Comparison of ENCODE assay signal across 20 mouse cellular contexts in genomic region chr1:55612759-55613328, GRCm38 (mm10).
DNase-seq lines count a peak whose midpoint lies in the region; ATAC-seq lines count a peak whose summit lies in the region.
"Had no signal": no experiment of that assay in that cellular context is flagged by ENCODE, and none has a peak within 500 bp of the region (broad histone marks: within the 10 kb centered on the region; RNA-seq: fewer than 3 reads in every experiment).

No protein-coding gene starts in this region.

- H3K4me1 ChIP-seq in hindbrain, embryonic 13.5 days (replicated peaks), result no peaks in the 10 kb centered on the region
- H3K4me1 ChIP-seq: embryonic facial prominence, embryonic 10.5 days; neural tube, embryonic 13.5 days had no signal

- peak; percentile 54; the same call in 1 of the 2 replicates for ATAC-seq in common myeloid progenitor, adult 5-6 weeks (replicated peaks; ENCODE audit: low read depth, poor library complexity, severe bottlenecking)
- ATAC-seq in hindbrain, embryonic 13.5 days (ENCODE audit: low FRiP score), result no peak
- ATAC-seq: CD4-positive, CD25-positive, alpha-beta regulatory T cell, adult 4 months; forebrain, embryonic 14.5 days had no signal

- no peak overlapping the region for H3K4me2 ChIP-seq in hindbrain, embryonic 13.5 days
- H3K4me2 ChIP-seq: midbrain, embryonic 12.5 days; neural tube, embryonic 13.5 days had no signal

- intact Hi-C loops in left cerebral cortex, postnatal 4 days (cut with DNase I), result no loop called here
- intact Hi-C loops in heart, postnatal 10 days (cut with DNase I), result no loop called here

- H3K9me3 ChIP-seq in hindbrain, embryonic 13.5 days, result no peaks in the 10 kb centered on the region
- H3K9me3 ChIP-seq: embryonic facial prominence, embryonic 10.5 days; midbrain, embryonic 12.5 days; neural tube, embryonic 13.5 days had no signal

- H3K27ac ChIP-seq in hindbrain, embryonic 13.5 days, result no peak overlapping the region
- H3K27ac ChIP-seq: embryonic facial prominence, embryonic 10.5 days; midbrain, embryonic 12.5 days; neural tube, embryonic 13.5 days had no signal

- no peak overlapping the region for H3K9ac ChIP-seq in hindbrain, embryonic 13.5 days
- H3K9ac ChIP-seq: midbrain, embryonic 12.5 days; neural tube, embryonic 13.5 days had no signal

- H3K36me3 ChIP-seq in hindbrain, embryonic 13.5 days, result no peaks in the 10 kb centered on the region
- H3K36me3 ChIP-seq: embryonic facial prominence, embryonic 10.5 days; midbrain, embryonic 12.5 days; neural tube, embryonic 13.5 days had no signal

- WGBS in hindbrain, embryonic 13.5 days, result 86% methylated on average over 6 of the region's 6 CpGs

- DNase-seq in left cerebral cortex, postnatal 4 days, result peak; percentile 3
- DNase-seq in left cerebral cortex, adult 18-20 months (ENCODE audit: low spot score in 2 of 2), result no peak
- peak; percentile 15 to 24 for DNase-seq in heart, postnatal 10 days
- peak; percentile 42 for DNase-seq in ovary, postnatal 14 days (ENCODE audit: low spot score)
- DNase-seq in kidney, postnatal 10 days, result no peak
- DNase-seq in liver, result no peak
- DNase-seq: adrenal gland, adult 2 months; cerebellum, adult 11 months; cerebellum, postnatal 36 days; kidney, adult 8-10 months; lung, postnatal 4 days; right cerebral cortex, adult 18-20 months; thymus, postnatal 14 days had no signal

- no peak overlapping the region for H3K4me3 ChIP-seq in hindbrain, embryonic 13.5 days
- H3K4me3 ChIP-seq: embryonic facial prominence, embryonic 10.5 days; midbrain, embryonic 12.5 days; neural tube, embryonic 13.5 days had no signal

- no peaks in the 10 kb centered on the region for H3K27me3 ChIP-seq in hindbrain, embryonic 13.5 days
- H3K27me3 ChIP-seq: midbrain, embryonic 12.5 days; neural tube, embryonic 13.5 days had no signal

Comparison
In these comparisons a context has a peak if more than half of its experiments do, and no peak if none do; other contexts are left out.
1. DNase-seq: peak in left cerebral cortex, postnatal 4 days (single experiment), heart, postnatal 10 days (2 of 2) and ovary, postnatal 14 days (single experiment); none in left cerebral cortex, adult 18-20 months (0 of 2), kidney, postnatal 10 days (single experiment) and liver (single experiment).